Mouse (Mus musculus) kidney, adult 2 months (tissue): Measurements from ENCODE around the gene Clca3a1. TPM values are rescaled to one million over a fixed set of nuclear protein-coding genes. Genes with fewer than 3 reads are reported as not detected.

Experiments
- DNase-seq: peaks from one replicate; pipeline ENCODE4 v3.0.0; 2021
- H3K27ac ChIP-seq: fragments of 200-500 bp; 2 replicates; pipeline ENCODE4 v1.5.1; 2012; ENCODE audit warnings: low read depth, low read length, control low read depth, inconsistent platforms; ENCODE audit not compliant: insufficient read depth
- H3K27me3 ChIP-seq: fragments of 200-500 bp; replicated peaks from 2 replicates; pipeline ENCODE4 v1.6.1; 2012; ENCODE audit warnings: mild to moderate bottlenecking, moderate library complexity, low read length, inconsistent platforms; ENCODE audit not compliant: control insufficient read depth, insufficient read depth
- H3K36me3 ChIP-seq: fragments of 200-500 bp; 2 replicates; pipeline ENCODE4 v1.6.1; 2012; ENCODE audit warnings: mild to moderate bottlenecking, moderate library complexity, low read length, inconsistent platforms; ENCODE audit not compliant: control insufficient read depth, insufficient read depth
- H3K4me1 ChIP-seq: fragments of 200-500 bp; 2 replicates; pipeline ENCODE4 v1.6.1; 2011; ENCODE audit warnings: low read length; ENCODE audit not compliant: control insufficient read depth, insufficient read depth
- H3K4me3 ChIP-seq: fragments of 200-500 bp; 2 replicates; pipeline ENCODE4 v1.5.1; 2011; ENCODE audit warnings: mild to moderate bottlenecking, low read depth, low read length, control low read depth; ENCODE audit not compliant: insufficient read depth
- CTCF ChIP-seq: fragments of 200-500 bp; conservative IDR thresholded peaks from 2 replicates; pipeline ENCODE4 v1.5.1; 2011; ENCODE audit warnings: low read depth, mild to moderate bottlenecking, control low read depth, low read length, moderate library complexity, mixed read lengths; ENCODE audit not compliant: insufficient read depth, insufficient read length
- POLR2A ChIP-seq: fragments of 200-500 bp; IDR thresholded peaks from one replicate; pipeline ENCODE4 v1.6.1; 2011; ENCODE audit warnings: low read depth, low read length, control low read depth
- WGBS: fragments of 180-500 bp; shearing (Covaris S2); methylation state at CpG from one replicate; pipeline ENCODE4 v1.1.7; 2018; 5-methylcytosine and 5-hydroxymethylcytosine counted together
- polyA plus RNA-seq: library from polyadenylated mRNA; depleted of rRNA; stranded (reverse); fragments of >200 nt; gene quantifications from 2 replicates; pipeline ENCODE4 v1.2.3, GENCODE M21; 2012

Clca3a1 gene
- polyA plus RNA-seq, 1 experiment, result 4.3 TPM

DNA sequence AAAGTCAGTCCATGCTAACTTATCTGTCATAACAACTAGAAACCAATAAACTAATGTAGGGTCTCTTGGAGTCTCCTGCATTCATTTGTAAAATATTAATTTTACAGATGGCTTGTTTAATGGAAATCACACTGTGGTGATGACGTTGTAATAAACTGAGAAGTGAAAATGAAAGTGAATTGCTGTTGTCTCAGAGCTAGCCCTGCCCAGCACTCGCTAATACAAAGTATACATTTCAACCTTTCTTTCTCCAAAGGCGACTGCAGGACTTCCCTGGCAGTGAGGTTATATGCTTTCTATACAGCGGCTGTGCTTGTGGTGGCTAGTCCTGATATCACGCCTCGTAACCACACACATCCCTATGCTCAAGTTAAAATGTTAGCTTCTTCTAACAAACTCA lies 56.8 kb downstream of the Clca3a1 start:
- Histone ChIP-seq H3K27me3 (no peaks in the 10 kb centered on the region), H3K36me3 (peaks cover 9% of the 10 kb centered on the region), H3K27ac (no peak overlapping the region; the same call in 1 of the 2 replicates), H3K4me1 (no peaks in the 10 kb centered on the region), H3K4me3 (no peak overlapping the region)
- DNase-seq, result no peak
- TF ChIP-seq CTCF (no peak), POLR2A (no peak)
- WGBS, result 77% methylated on average over 6 of the region's 6 CpGs

DNA sequence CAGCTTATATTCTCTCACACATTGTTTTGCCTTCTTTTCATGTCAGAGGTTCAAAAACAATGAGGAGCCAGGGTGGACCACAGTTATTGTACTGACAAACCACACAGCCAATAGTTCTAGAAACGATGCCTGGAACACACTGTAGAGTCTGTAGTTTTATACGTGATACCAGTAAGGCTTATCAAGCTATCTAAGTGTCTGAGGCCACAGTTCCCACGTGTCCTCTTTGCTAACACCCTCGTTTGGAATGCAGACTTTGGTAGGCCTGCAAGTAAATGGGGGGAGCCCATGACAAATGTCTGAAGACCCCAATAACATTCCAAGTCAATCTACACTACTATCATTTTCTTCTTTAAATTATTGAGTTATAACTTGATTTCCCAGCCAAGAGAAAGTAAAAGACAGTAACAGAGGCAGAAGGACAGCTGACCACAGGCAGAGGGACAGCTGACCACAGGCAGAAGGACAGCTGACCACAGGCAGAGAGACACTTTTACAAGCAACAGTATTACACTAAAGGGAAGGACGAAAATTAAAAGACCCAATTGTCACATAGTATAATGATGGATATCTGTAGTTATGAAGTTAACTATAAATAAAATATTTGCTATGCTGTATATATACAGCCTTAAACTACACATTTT lies 61.9 kb downstream of the Clca3a1 start:
- TF ChIP-seq POLR2A, result no peak
- no peak for TF ChIP-seq CTCF
- DNase-seq, result no peak
- H3K4me3 ChIP-seq, result no peak overlapping the region
- no peaks in the 10 kb centered on the region for H3K27me3 ChIP-seq
- 75% methylated on average over 5 of the region's 5 CpGs for WGBS
- H3K27ac ChIP-seq, result peak overlapping the region; percentile 74; the same call in 1 of the 2 replicates
- peaks cover 12% of the 10 kb centered on the region for H3K36me3 ChIP-seq
- no peaks in the 10 kb centered on the region for H3K4me1 ChIP-seq

DNA sequence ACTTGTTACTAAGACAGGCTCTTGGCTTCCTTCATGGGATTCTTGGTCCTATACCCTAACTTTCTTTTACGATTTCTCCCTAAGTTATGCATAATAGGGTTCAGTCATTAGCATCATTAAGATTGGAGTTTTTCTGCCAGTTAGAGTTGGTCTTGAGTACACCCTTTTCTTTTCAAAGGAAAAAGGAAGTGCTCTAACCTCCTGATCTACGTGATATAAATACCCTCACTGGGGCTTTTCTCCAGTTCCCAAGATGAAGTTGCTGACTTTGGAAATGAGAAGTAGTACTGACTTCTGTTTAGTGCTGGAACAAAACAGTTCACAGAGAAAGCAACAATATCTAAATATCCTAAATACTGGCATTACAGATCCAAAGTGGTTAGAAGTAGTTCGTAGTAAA lies 62.8 kb downstream of the Clca3a1 start:
- Histone ChIP-seq H3K27me3 (no peaks in the 10 kb centered on the region), H3K4me1 (no peaks in the 10 kb centered on the region), H3K27ac (no peak overlapping the region), H3K36me3 (peaks cover 12% of the 10 kb centered on the region), H3K4me3 (no peak overlapping the region)
- DNase-seq, result no peak
- TF ChIP-seq CTCF (no peak), POLR2A (no peak)
- 70% methylated on average over 3 of the region's 3 CpGs for WGBS

DNA sequence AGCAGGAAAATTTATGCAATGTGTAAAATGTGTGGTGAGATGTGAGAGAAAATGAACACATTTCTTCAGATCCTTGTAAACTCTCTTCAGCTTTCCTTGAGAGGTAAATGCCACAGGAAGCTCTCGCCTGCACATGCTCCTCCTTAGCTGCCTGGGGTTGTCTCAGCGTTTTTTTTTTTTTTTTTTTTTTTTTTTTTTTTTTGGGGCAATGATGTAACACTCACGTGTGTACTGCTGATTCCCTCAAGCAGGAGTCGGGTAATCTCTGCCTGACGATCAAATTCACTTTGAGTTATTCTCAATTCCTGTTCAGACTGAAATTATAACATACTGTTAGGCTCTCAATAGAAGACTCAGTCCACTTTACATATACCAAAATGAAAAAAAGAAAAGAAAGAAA lies 63.6 kb downstream of the Clca3a1 start:
- WGBS, result 42% methylated on average over 5 of the region's 5 CpGs
- H3K4me1 ChIP-seq, result no peaks in the 10 kb centered on the region
- peaks cover 12% of the 10 kb centered on the region for H3K36me3 ChIP-seq
- no peak for DNase-seq
- H3K4me3 ChIP-seq, result no peak overlapping the region
- no peak for TF ChIP-seq CTCF
- no peak for TF ChIP-seq POLR2A
- H3K27me3 ChIP-seq, result no peaks in the 10 kb centered on the region
- H3K27ac ChIP-seq, result no peak overlapping the region

DNA sequence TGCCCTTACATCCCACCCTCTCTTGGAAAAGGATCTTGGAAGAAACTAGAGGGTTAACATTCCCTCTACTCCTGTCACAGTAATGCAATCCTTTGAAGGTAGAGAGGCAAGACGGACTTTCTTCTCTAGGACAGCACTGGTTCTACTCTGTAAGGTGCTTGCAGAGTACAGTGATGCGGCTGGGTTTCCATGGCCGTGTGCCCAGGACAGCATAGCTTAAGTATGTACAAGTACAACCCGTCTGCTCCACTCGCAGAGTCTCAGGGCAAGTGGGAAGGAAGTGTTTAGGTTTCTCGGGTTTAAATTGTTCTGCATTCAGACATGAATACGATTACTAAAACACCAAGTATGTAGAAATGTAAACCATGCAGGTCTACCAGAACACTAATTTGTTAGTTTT lies 65.8 kb downstream of the Clca3a1 start:
- Histone ChIP-seq H3K4me1 (no peaks in the 10 kb centered on the region), H3K27me3 (no peaks in the 10 kb centered on the region), H3K36me3 (peaks cover 14% of the 10 kb centered on the region), H3K27ac (no peak overlapping the region), H3K4me3 (no peak overlapping the region)
- no peak for TF ChIP-seq POLR2A
- no peak for TF ChIP-seq CTCF
- WGBS, result 76% methylated on average over 7 of the region's 7 CpGs
- no peak for DNase-seq

DNA sequence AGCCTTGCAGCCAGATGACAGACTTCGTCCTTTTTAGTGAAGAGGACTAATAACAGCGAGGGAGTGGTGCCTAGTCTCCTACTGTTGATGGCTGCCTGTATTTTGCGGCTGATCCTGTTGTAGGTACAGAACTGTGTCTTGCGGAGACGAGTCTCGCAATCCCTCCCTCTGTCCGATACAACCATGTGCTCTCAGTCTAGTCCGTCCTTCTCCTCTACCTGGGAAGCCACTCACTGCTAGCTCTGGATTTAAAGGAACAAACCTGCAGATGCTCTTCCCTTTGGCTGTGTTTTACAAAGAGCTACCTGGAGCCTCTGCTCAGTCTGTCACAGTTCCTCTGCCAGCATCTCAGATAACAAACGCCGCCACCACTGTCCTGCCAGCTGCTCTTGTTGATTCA lies 66.7 kb downstream of the Clca3a1 start:
- Histone ChIP-seq H3K27ac (no peak overlapping the region), H3K36me3 (peaks cover 14% of the 10 kb centered on the region), H3K27me3 (no peaks in the 10 kb centered on the region), H3K4me1 (no peaks in the 10 kb centered on the region), H3K4me3 (no peak overlapping the region)
- TF ChIP-seq CTCF (no peak), POLR2A (no peak)
- DNase-seq, result no peak
- 93% methylated on average over 10 of the region's 10 CpGs for WGBS

DNA sequence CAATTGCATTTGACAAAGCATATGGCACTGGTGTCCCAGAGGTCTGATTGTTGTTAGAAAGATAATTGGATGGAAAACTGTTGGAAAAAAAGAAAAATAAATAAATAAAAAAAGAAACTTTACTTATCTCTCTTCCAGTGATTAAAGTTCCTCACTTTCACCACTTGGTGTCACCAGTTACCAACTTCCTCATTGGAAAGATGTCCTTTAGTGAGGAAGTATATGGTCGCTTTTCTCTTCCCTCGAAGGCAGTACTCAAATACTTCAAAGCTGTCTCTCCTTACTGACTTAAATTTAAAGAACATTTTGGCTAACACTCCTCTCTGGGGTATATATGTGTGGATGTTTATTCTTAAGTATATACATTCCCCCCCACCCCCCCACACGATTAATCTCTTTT lies 68.7 kb downstream of the Clca3a1 start:
- no peaks in the 10 kb centered on the region for H3K27me3 ChIP-seq
- no peak overlapping the region for H3K27ac ChIP-seq
- whole genome bisulfite sequencing, result 29% methylated on average over 3 of the region's 3 CpGs
- no peaks in the 10 kb centered on the region for H3K4me1 ChIP-seq
- peaks cover 16% of the 10 kb centered on the region for H3K36me3 ChIP-seq
- TF ChIP-seq CTCF, result no peak
- TF ChIP-seq POLR2A, result no peak
- no peak overlapping the region for H3K4me3 ChIP-seq
- DNase-seq, result peak; percentile 50
